Comparison of ENCODE assay signal across 26 mouse cellular contexts in the genomic region with DNA sequence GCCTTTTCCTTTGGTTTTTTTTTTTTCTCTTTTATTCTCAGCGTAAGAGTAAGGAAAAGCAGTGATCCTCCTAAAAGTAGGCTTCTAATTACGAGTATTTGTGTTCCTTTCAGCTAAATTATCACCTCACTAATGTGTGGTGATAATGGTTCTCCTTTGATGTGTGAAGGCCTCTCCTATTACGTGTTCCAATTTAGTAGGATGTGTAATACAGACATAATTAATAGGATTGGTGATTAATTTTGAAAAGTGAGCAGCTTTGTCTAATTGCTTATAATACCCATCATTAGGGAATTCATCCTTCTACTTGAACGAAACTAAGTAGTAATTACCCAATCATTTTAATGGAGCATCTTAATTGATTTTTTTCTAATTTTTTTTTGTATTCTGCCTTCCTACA.
DNase-seq lines count a peak whose midpoint lies in the region; ATAC-seq lines count a peak whose summit lies in the region.
"Had no signal": no experiment of that assay in that cellular context is flagged by ENCODE, and none has a peak within 500 bp of the region (broad histone marks: within the 10 kb centered on the region; RNA-seq: fewer than 3 reads in every experiment).

No protein-coding gene starts in this region.

- WGBS in hindbrain, embryonic 16.5 days, result 58% methylated on average over 4 of the region's 4 CpGs
- 76% methylated on average over 4 of the region's 4 CpGs for WGBS in hindbrain, embryonic 12.5 days
- WGBS in forebrain, embryonic 14.5 days, result 17% methylated on average over 4 of the region's 4 CpGs
- 87% methylated on average over 4 of the region's 4 CpGs for WGBS in midbrain, embryonic 11.5 days

- no peaks in the 10 kb centered on the region; the same call in 1 of the 2 replicates for H3K4me1 ChIP-seq in hindbrain, embryonic 16.5 days (ENCODE audit: control insufficient read depth, insufficient read depth, low read depth, low read length)
- H3K4me1 ChIP-seq in hindbrain, embryonic 12.5 days, result peaks cover 10% of the 10 kb centered on the region
- peaks cover 4% of the 10 kb centered on the region for H3K4me1 ChIP-seq in forebrain, embryonic 14.5 days (ENCODE audit: control insufficient read depth, insufficient read depth, low read length)
- peaks cover 6% of the 10 kb centered on the region for H3K4me1 ChIP-seq in midbrain, embryonic 11.5 days (ENCODE audit: control insufficient read depth, insufficient read depth, low read length)
- H3K4me1 ChIP-seq: intestine, embryonic 15.5 days had no signal

- no peak overlapping the region for H3K4me2 ChIP-seq in hindbrain, embryonic 16.5 days (ENCODE audit: low read length)
- H3K4me2 ChIP-seq in hindbrain, embryonic 12.5 days (replicated peaks), result no peak overlapping the region
- no peak overlapping the region for H3K4me2 ChIP-seq in forebrain, embryonic 14.5 days (ENCODE audit: low read length)
- H3K4me2 ChIP-seq in midbrain, embryonic 11.5 days, result no peak overlapping the region
- H3K4me2 ChIP-seq: hindbrain, embryonic 14.5 days; intestine, embryonic 15.5 days; limb, embryonic 15.5 days; midbrain, embryonic 15.5 days had no signal

- no peak overlapping the region for H3K4me3 ChIP-seq in hindbrain, embryonic 16.5 days (ENCODE audit: low read length)
- H3K4me3 ChIP-seq in hindbrain, embryonic 12.5 days, result no peak overlapping the region
- no peak overlapping the region for H3K4me3 ChIP-seq in forebrain, embryonic 14.5 days (ENCODE audit: low read depth, low read length)
- H3K4me3 ChIP-seq in midbrain, embryonic 11.5 days (ENCODE audit: low read depth, low read length), result no peak overlapping the region
- H3K4me3 ChIP-seq: intestine, embryonic 15.5 days; limb, embryonic 10.5 days; limb, embryonic 15.5 days; midbrain, embryonic 15.5 days; myocyte had no signal

- peak; percentile 66 for DNase-seq in retina, postnatal 1 day
- DNase-seq in retina, embryonic 14.5 days (ENCODE audit: low spot score), result no peak
- DNase-seq in forebrain, embryonic 14.5 days (ENCODE audit: low spot score), result peak; percentile 66
- no peak for DNase-seq in midbrain, embryonic 11.5 days (ENCODE audit: low spot score, missing footprints)
- no peak for DNase-seq in MN1 (ENCODE audit: low spot score)
- DNase-seq: adrenal gland, adult 2 months; adrenal gland, postnatal 36 days; gastrocnemius, postnatal 10 days; kidney, adult 2 months; kidney, postnatal 4 days; lung, adult 2 months; lung, postnatal 10 days; right cerebral cortex, postnatal 25 days; spleen, adult 18-20 months; thymus, postnatal 14 days had no signal

- H3K27me3 ChIP-seq in hindbrain, embryonic 16.5 days (replicated peaks; ENCODE audit: control insufficient read depth, insufficient read depth, low read length), result no peaks in the 10 kb centered on the region
- H3K27me3 ChIP-seq in hindbrain, embryonic 12.5 days, result no peaks in the 10 kb centered on the region
- H3K27me3 ChIP-seq in forebrain, embryonic 14.5 days (replicated peaks; ENCODE audit: control insufficient read depth, insufficient read depth, low read length), result no peaks in the 10 kb centered on the region
- no peaks in the 10 kb centered on the region for H3K27me3 ChIP-seq in midbrain, embryonic 11.5 days (ENCODE audit: control insufficient read depth, insufficient read depth, low read length)
- H3K27me3 ChIP-seq: intestine, embryonic 15.5 days; limb, embryonic 15.5 days; midbrain, embryonic 15.5 days had no signal

- H3K9ac ChIP-seq in hindbrain, embryonic 16.5 days (ENCODE audit: low read depth, low read length), result no peak overlapping the region
- no peak overlapping the region for H3K9ac ChIP-seq in hindbrain, embryonic 12.5 days
- no peak overlapping the region for H3K9ac ChIP-seq in forebrain, embryonic 14.5 days (ENCODE audit: low read length)
- H3K9ac ChIP-seq in midbrain, embryonic 11.5 days (ENCODE audit: low read length), result no peak overlapping the region
- H3K9ac ChIP-seq: hindbrain, embryonic 14.5 days; intestine, embryonic 15.5 days; limb, embryonic 15.5 days; liver, embryonic 14.5 days; midbrain, embryonic 15.5 days had no signal

- 0 out of 2 replicates have a peak, but pooled peaks have one; percentile 25 for ATAC-seq in hindbrain, embryonic 16.5 days
- ATAC-seq in hindbrain, embryonic 12.5 days (ENCODE audit: low FRiP score), result no peak
- peak; percentile 49; the same call in 1 of the 2 replicates for ATAC-seq in forebrain, embryonic 14.5 days
- ATAC-seq in midbrain, embryonic 11.5 days (ENCODE audit: low FRiP score), result no peak
- ATAC-seq: activated CD4-positive, CD25-positive, alpha-beta regulatory T cell, adult 4 months; CD4-positive, CD25-positive, alpha-beta regulatory T cell, adult 4 months; intestine, embryonic 15.5 days had no signal

- H3K27ac ChIP-seq in hindbrain, embryonic 16.5 days (ENCODE audit: low read depth, low read length), result no peak overlapping the region
- H3K27ac ChIP-seq in hindbrain, embryonic 12.5 days, result no peak overlapping the region
- H3K27ac ChIP-seq in forebrain, embryonic 14.5 days (ENCODE audit: low read depth, low read length), result no peak overlapping the region; the same call in 1 of the 2 replicates
- no peak overlapping the region for H3K27ac ChIP-seq in midbrain, embryonic 11.5 days (ENCODE audit: low read depth, low read length)
- H3K27ac ChIP-seq: hindbrain, embryonic 14.5 days; intestine, embryonic 15.5 days; limb, embryonic 10.5 days; limb, embryonic 15.5 days; liver, embryonic 14.5 days; midbrain, embryonic 15.5 days had no signal

- H3K36me3 ChIP-seq in hindbrain, embryonic 16.5 days (ENCODE audit: control insufficient read depth, insufficient read depth, low read length), result no peaks in the 10 kb centered on the region
- no peaks in the 10 kb centered on the region for H3K36me3 ChIP-seq in hindbrain, embryonic 12.5 days
- H3K36me3 ChIP-seq in forebrain, embryonic 14.5 days (ENCODE audit: control insufficient read depth, insufficient read depth, low read length), result 0 out of 2 replicates have a peak, but pooled peaks cover 6% of the 10 kb centered on the region
- H3K36me3 ChIP-seq in midbrain, embryonic 11.5 days (ENCODE audit: control insufficient read depth, insufficient read depth, low read length), result no peaks in the 10 kb centered on the region
- H3K36me3 ChIP-seq: midbrain, embryonic 15.5 days had no signal

- no peaks in the 10 kb centered on the region for H3K9me3 ChIP-seq in hindbrain, embryonic 16.5 days (ENCODE audit: control insufficient read depth, low read length)
- H3K9me3 ChIP-seq in hindbrain, embryonic 12.5 days (replicated peaks), result no peaks in the 10 kb centered on the region
- no peaks in the 10 kb centered on the region for H3K9me3 ChIP-seq in forebrain, embryonic 14.5 days (replicated peaks; ENCODE audit: control insufficient read depth, low read length)
- H3K9me3 ChIP-seq in midbrain, embryonic 11.5 days (ENCODE audit: control insufficient read depth, low read length), result no peaks in the 10 kb centered on the region
- H3K9me3 ChIP-seq: intestine, embryonic 15.5 days; limb, embryonic 10.5 days; limb, embryonic 15.5 days; midbrain, embryonic 15.5 days had no signal

Comparison
In these comparisons a context has a peak if more than half of its experiments do, and no peak if none do; other contexts are left out.
1. ATAC-seq: peak in hindbrain, embryonic 16.5 days (single experiment) and forebrain, embryonic 14.5 days (single experiment); none in hindbrain, embryonic 12.5 days (single experiment) and midbrain, embryonic 11.5 days (single experiment).
2. DNase-seq: peak in retina, postnatal 1 day (single experiment) and forebrain, embryonic 14.5 days (single experiment); none in retina, embryonic 14.5 days (single experiment), midbrain, embryonic 11.5 days (single experiment) and MN1 (single experiment).